Mouse (Mus musculus) megakaryocyte, embryonic 14.5 days (primary cell): ENCODE results near the gene Rps11.

ENCODE experiments used
- FLI1 ChIP-seq: IDR thresholded peaks from 2 replicates; pipeline ENCODE4 v1.6.1; 2012; ENCODE audit warnings: low read length, inconsistent platforms, mixed read lengths
- GATA1 ChIP-seq: IDR thresholded peaks from 3 replicates; pipeline ENCODE4 v1.6.1; 2012; ENCODE audit warnings: mixed read lengths, low read length, inconsistent platforms, borderline replicate concordance

DNA sequence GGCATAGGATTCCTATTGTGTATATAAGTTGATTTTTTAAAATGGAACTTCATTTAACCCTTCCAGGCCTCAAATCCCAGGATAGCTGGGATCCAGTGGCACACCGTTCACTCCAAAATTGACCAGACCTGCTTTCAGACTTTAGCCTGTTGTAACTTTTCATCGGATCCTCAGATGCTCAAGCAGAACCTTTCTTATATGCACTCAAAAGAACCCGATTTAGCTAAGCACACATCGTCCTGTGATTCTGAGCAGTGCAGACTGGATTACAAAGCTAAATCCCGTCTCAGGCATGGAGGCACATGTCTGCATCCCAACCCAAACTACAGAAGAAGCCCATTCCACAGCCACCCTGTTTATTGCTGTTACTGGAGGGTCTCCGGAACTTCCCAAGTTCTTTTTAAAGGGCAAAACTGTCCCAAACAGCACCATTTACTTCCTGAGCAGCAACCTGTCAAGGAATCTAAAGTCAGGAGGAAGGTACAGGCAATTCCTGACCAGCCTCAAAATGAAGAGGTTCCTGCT, 3.5 kb upstream of the Rps11 start:
- TF ChIP-seq GATA1 = no peak
- no peak for TF ChIP-seq FLI1
